Mouse (Mus musculus) brown adipose tissue, adult 24 weeks (tissue): ENCODE results near the gene Eif2b4. TPM values are rescaled to one million over a fixed set of nuclear protein-coding genes. Genes with fewer than 3 reads are reported as not detected.

Source experiments
- H3K27ac ChIP-seq: fragments of 200-500 bp; replicated peaks from 2 replicates; pipeline ENCODE4 v1.5.1; 2012; ENCODE audit warnings: low read depth, mild to moderate bottlenecking, low read length
- H3K4me1 ChIP-seq: fragments of 200-500 bp; 2 replicates; pipeline ENCODE4 v1.6.1; 2012; ENCODE audit warnings: low read length, mixed read lengths; ENCODE audit not compliant: control insufficient read depth, insufficient read depth, insufficient read length
- H3K4me3 ChIP-seq: fragments of 200-500 bp; 2 replicates; pipeline ENCODE4 v1.5.1; 2012; ENCODE audit warnings: low read depth, mild to moderate bottlenecking, low read length, moderate library complexity; ENCODE audit not compliant: insufficient read depth
- polyA plus RNA-seq: library from polyadenylated mRNA; stranded (reverse); fragments of >200 nt; gene quantifications from 2 replicates; pipeline ENCODE4 v1.2.4, GENCODE M21; 2012; ENCODE audit not compliant: missing spikeins, insufficient read depth, insufficient read length

The Eif2b4 gene
- polyA plus RNA-seq, 1 experiment = 43.4 TPM

DNA sequence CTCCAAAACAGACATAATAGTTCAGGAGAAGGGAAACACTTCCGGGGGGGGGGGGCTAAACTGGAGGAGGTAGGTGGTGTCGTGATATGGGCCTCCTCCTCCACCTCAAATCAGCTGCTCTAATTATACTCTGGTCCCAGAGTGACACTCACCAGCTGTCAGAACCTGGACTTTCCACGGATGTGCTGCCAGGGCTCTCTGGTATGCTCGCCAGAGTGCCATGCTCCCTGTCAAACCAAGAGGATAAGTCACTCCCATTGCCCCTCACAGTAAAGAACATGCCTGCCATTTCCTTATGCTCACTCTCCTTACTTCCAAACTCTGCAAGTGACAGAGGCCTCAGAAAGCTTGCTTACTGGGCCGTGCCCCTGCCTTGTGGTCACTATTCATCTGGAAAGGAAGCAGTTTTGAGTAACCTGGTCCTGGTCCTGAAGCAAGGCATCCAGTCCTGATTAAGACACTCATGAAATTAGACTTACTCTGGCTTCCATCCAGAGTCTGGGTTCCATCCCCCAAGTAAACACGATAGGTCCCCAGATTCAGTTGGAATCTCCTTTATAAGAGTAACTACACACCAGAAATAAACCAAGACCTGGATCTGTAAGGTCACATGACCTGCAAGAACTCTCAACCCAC, 39.6 kb downstream of the Eif2b4 start:
- H3K27ac ChIP-seq = no peak overlapping the region; the same call in 1 of the 2 replicates

DNA sequence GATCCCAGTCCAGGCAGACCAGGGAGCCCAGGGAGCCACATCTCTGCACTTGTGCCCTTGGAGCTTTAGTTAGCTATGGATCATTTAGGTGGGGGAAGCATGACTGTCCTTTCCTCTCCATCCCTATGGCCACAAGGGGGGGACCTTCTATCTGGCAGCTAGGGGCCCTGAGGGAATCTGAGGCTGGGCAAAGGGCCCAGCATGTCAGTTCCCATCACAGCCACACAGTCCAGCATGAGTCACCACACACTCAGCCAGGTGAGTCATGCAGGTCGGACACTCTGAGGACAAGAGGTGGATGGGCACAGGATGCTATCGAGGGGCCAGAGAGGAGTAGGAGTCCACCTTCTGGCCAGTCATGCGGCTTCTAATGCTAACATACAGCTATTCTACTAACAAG, 41.5 kb downstream of the Eif2b4 start:
- H3K4me1 ChIP-seq = peaks cover 3% of the 10 kb centered on the region; the same call in 1 of the 2 replicates
- no peak overlapping the region for H3K4me3 ChIP-seq
- no peak overlapping the region for H3K27ac ChIP-seq

More for the DNA sequence above, 39.6 kb downstream of the Eif2b4 start:
- Histone ChIP-seq H3K4me3 (peak overlapping the region; percentile 92), H3K4me1 (peaks cover 3% of the 10 kb centered on the region; the same call in 1 of the 2 replicates)

DNA sequence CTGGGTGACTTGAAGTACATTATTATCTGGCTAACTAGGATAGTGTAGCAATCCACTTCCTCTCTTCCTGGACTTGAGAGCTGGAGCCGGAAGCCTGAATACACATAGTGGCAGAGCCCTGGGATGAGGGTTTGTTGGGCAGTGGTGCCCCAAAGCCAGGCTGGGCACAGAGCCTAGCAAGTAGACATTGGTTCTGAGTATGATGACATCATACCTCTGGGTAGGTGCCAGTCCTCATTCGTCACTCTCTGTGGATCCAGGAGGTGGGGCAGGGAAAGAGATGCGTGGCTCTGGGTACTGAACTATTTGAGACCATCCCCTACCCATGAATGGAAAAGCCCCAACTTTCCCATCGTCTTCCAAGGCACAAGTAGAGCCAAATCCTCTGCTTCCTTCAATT, 43.4 kb downstream of the Eif2b4 start:
- no peak overlapping the region for H3K27ac ChIP-seq
- peaks cover 3% of the 10 kb centered on the region; the same call in 1 of the 2 replicates for H3K4me1 ChIP-seq
- H3K4me3 ChIP-seq = no peak overlapping the region

DNA sequence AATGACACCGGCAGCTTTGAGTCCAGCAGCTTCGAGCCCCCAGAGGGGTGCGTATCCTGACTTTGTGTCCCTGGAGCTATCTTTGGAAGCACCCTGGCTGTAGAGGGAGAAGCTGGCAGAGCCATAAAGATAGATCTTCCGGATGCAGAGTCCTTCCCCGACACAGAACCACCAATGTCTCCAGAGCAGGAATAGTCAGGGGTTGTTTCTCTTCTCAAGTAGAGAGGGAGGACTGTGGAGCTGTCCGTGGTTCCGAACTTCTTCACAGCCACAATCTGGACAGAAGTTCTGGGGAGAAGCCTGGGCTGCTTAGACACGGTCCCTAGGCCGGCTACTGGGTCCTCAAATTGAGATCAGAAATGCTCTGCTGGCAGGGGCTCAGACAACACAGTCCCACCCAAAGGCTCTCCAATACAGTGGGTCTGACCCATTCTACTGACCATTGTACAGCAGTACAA, 54.2 kb downstream of the Eif2b4 start:
- H3K27ac ChIP-seq = no peak overlapping the region
- no peaks in the 10 kb centered on the region; the same call in 1 of the 2 replicates for H3K4me1 ChIP-seq
- H3K4me3 ChIP-seq = no peak overlapping the region

DNA sequence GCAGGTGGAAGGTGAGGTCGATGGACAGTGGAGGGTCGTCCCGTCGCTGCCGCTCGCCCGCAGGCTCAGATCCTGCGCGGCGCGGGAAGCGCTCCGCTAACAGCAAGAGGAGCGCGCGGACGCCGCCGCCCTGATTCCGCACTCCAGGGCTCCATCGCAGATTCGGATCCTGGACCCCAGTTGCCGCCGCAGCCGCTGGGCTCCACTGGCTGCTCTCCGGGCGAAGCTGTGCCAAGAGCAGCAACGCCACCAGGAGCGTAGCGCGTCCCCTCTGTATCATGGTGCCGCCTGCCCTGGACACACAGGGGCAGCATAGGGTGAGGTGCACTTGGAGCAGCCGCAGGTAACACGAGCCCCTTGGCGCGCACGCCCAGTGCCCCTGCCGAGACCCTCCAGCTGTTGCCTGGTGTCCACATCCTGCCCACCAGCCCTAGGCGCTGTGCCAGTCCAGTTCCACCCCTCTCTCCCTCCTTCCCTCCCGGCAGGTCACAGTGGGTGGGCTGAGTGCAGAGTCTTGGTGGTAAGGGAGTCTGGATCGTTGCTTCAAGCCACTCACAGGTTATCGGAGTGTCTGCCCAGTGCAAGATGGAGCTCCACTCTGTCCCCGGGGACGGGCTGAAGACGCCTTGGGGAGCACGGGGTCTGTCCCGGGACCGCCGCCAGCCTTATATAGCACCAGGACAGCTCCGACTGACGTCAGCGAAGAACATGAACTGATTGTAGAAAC, 54.8 kb downstream of the Eif2b4 start, which contains the start of gene Ucn:
Gene Ucn (minus strand): TSS at position 589 of the 727 bp plus-strand sequence.
- Histone ChIP-seq H3K27ac (no peak within 1 kb of the TSS), H3K4me3 (no peak within 1 kb of the TSS), H3K4me1 (no peaks in the 10 kb centered on the region; the same call in 1 of the 2 replicates)

DNA sequence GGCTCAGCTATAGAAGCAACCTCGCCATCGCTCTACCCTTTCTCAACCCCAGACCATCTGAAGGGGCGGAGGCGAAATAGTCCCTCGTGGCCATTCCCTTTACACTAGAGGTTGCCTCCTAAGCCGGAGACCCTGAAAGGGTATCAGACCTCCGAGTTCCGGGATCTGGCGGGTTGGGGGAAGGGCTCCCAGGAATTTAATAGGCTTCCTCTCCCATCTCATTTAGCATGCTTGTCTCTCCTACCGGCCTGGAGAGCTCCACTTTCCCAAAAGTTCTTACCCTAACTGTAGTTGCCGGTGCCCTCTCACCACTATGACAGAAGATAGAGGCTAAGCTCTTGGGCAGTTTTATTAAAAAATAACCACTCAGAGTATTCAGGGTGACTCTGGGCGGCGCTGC, 55.6 kb downstream of the Eif2b4 start:
- H3K4me3 ChIP-seq = no peak overlapping the region
- H3K4me1 ChIP-seq = no peaks in the 10 kb centered on the region; the same call in 1 of the 2 replicates

More for the DNA sequence above, 55.6 kb downstream of the Eif2b4 start:
- H3K27ac ChIP-seq = no peak overlapping the region

Other genes starting within 250 kb of the Eif2b4 start
- 1.0 TPM in 1 of 2 replicates, not detected in the other for gene Cgref1, start 247.8 kb downstream of the Eif2b4 start, polyA plus RNA-seq
- gene Preb, start 233.1 kb downstream of the Eif2b4 start, polyA plus RNA-seq = 51.9 and 74.1 TPM in 2 replicates
- not detected in 2 replicates for gene Tcf23, start 224.8 kb downstream of the Eif2b4 start, polyA plus RNA-seq
- 156 and 168 TPM in 2 replicates for gene Atraid, start 145.1 kb downstream of the Eif2b4 start, polyA plus RNA-seq
- 8.2 and 10.3 TPM in 2 replicates for gene Slc5a6, start 144.5 kb downstream of the Eif2b4 start, polyA plus RNA-seq
- 6.8 and 19.9 TPM in 2 replicates for gene Cad, start 138.7 kb downstream of the Eif2b4 start, polyA plus RNA-seq
- gene Dnajc5g, start 87.1 kb downstream of the Eif2b4 start, polyA plus RNA-seq = not detected in 2 replicates
- gene Slc30a3, start 85.2 kb downstream of the Eif2b4 start, polyA plus RNA-seq = not detected in 2 replicates
- gene Trim54, start 76.7 kb downstream of the Eif2b4 start, polyA plus RNA-seq = 3.2 and 4.2 TPM in 2 replicates
- not detected in 2 replicates for gene Ucn, start 54.6 kb downstream of the Eif2b4 start, polyA plus RNA-seq
- gene Mpv17, start 39.2 kb downstream of the Eif2b4 start, polyA plus RNA-seq = 71.5 and 104 TPM in 2 replicates
- gene Gm29609, start 13.5 kb downstream of the Eif2b4 start, polyA plus RNA-seq = not detected in 2 replicates
- gene Gtf3c2, start 13.3 kb downstream of the Eif2b4 start, polyA plus RNA-seq = 18.3 and 18.4 TPM in 2 replicates
- 56.4 and 64.8 TPM in 2 replicates for gene Snx17, start 203 bp downstream of the Eif2b4 start, polyA plus RNA-seq
- 10.0 and 12.1 TPM in 2 replicates for gene Zfp513, start 8.9 kb upstream of the Eif2b4 start, polyA plus RNA-seq
- 39.8 and 46.0 TPM in 2 replicates for gene Ppm1g, start 27.3 kb upstream of the Eif2b4 start, polyA plus RNA-seq
- 31.0 and 33.7 TPM in 2 replicates for gene Nrbp1, start 47.4 kb upstream of the Eif2b4 start, polyA plus RNA-seq
- gene Gm9970, start 47.8 kb upstream of the Eif2b4 start, polyA plus RNA-seq = not detected in 2 replicates
- 2.0 TPM in 1 of 2 replicates, not detected in the other for gene Krtcap3, start 58.3 kb upstream of the Eif2b4 start, polyA plus RNA-seq
- gene Ift172, start 97.7 kb upstream of the Eif2b4 start, polyA plus RNA-seq = 28.9 and 34.5 TPM in 2 replicates
- gene Fndc4, start 102.7 kb upstream of the Eif2b4 start, polyA plus RNA-seq = 3.6 and 3.7 TPM in 2 replicates
- gene Gckr, start 104.0 kb upstream of the Eif2b4 start, polyA plus RNA-seq = 0.99 TPM in 1 of 2 replicates, not detected in the other